In the genomic region with DNA sequence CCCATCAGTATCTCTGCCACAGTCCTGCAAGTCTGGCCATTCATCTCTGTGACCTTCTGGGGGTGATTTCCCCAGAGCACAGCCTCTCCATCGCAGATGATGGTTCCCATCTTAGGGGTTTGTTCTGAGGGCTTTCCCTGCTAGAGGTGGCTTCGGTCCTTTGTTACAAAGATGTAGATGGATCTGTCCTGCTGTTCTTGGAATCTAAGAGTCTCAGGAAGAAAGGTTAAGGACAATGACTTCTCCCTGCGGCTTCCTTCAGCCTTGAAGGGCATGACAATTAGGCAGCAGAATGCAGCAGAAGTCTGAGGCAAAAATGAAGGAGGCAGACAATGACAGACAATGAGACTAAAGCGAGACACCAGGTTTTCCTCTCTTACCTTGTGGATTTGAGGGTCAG, we compare ENCODE assay signal across 22 mouse cellular contexts.
DNase-seq lines count a peak whose midpoint lies in the region; TF ChIP-seq lines count a peak whose summit lies in the region.
"Had no signal": no experiment of that assay in that cellular context is flagged by ENCODE, and none has a peak within 500 bp of the region (broad histone marks: within the 10 kb centered on the region; RNA-seq: fewer than 3 reads in every experiment).

No protein-coding gene starts in this region.

- no peaks in the 10 kb centered on the region for H3K9me3 ChIP-seq in ES-E14 (ENCODE audit: control insufficient read depth, insufficient read depth, low read depth, low read length)

- in situ Hi-C loops in ES-E14 (cut with MboI; ENCODE audit: low sequenced_read_pairs in 2 of 2, unreplicated experiment in 2 of 2): no loop called here

- H3K9ac ChIP-seq in ES-E14 (ENCODE audit: insufficient read depth, low read depth, low read length, poor library complexity, severe bottlenecking): no peak overlapping the region

- no peak overlapping the region for H3K4me3 ChIP-seq in ES-E14 (ENCODE audit: insufficient read depth in 1 of 2, low read depth in 1 of 2, low read length in 2 of 2, poor library complexity in 1 of 2, severe bottlenecking in 1 of 2)

- H3K36me3 ChIP-seq in ES-E14 (ENCODE audit: control insufficient read depth, insufficient read depth, low read length, poor library complexity, severe bottlenecking): no peaks in the 10 kb centered on the region
- H3K36me3 ChIP-seq: G1E had no signal

- H3K27ac ChIP-seq in ES-E14 (ENCODE audit: insufficient read depth, low read depth, low read length, poor library complexity, severe bottlenecking): no peak overlapping the region

- no peaks in the 10 kb centered on the region for H3K4me1 ChIP-seq in ES-E14 (ENCODE audit: control insufficient read depth in 2 of 2, insufficient read depth in 2 of 2, low read length in 2 of 2, poor library complexity in 1 of 2)

- DNase-seq in ES-CJ7 (ENCODE audit: low read depth, low spot score): peak; percentile 39
- peak; percentile 21 for DNase-seq in ES-E14 (ENCODE audit: low read depth, low spot score)
- DNase-seq in R1 (ENCODE audit: low read depth, low spot score): peak; percentile 80
- peak; percentile 60 for DNase-seq in ZHBTc4 (ENCODE audit: low read depth, low spot score)
- DNase-seq in layer of hippocampus, adult 9-11 months: no peak
- no peak for DNase-seq in heart, adult 18-20 months
- no peak for DNase-seq in frontal cortex, postnatal 10 days (ENCODE audit: low spot score in 2 of 2)
- DNase-seq in adrenal gland, postnatal 25 days: no peak
- DNase-seq: adrenal gland, adult 2 months; adrenal gland, adult 8-10 months; adrenal gland, postnatal 10 days; adrenal gland, postnatal 14 days; adrenal gland, postnatal 36 days; B cell, adult 2 months; cerebellum, adult 11 months; cerebellum, adult 11-12 months; cerebellum, adult 18-20 months; cerebellum, adult 2 months; cerebellum, adult 8-10 months; cerebellum, adult 9-10 months; cerebellum, adult 9-11 months had no signal

TF ChIP-seq in ES-E14, 5 proteins besides CTCF, POLR2A, EP300 and RAD21:
- TF ChIP-seq CHD2 (IDR thresholded peaks at IDR 0.05; ENCODE audit: low read depth, low read length) (no peak), ZC3H11A (IDR thresholded peaks at IDR 0.05; ENCODE audit: borderline replicate concordance, low read depth, low read length) (no peak), MAFK (IDR thresholded peaks at IDR 0.05; ENCODE audit: insufficient read depth, low read depth, low read length) (no peak), HCFC1 (IDR thresholded peaks at IDR 0.05; ENCODE audit: borderline replicate concordance, insufficient read depth, low read length) (no peak), ZNF384 (IDR thresholded peaks at IDR 0.05; ENCODE audit: low read depth, low read length) (no peak)

Comparison
In these comparisons a context has a peak if more than half of its experiments do, and no peak if none do; other contexts are left out.
1. DNase-seq: peak in ES-CJ7 (single experiment), ES-E14 (single experiment), R1 (single experiment) and ZHBTc4 (single experiment); none in layer of hippocampus, adult 9-11 months (single experiment), heart, adult 18-20 months (0 of 2), frontal cortex, postnatal 10 days (0 of 2) and adrenal gland, postnatal 25 days (single experiment).